Mouse (Mus musculus): Measurements from ENCODE around the gene Epm2a.
"Not testable (repeated sequence)": the region's sequence is repeated elsewhere in the genome, so short reads cannot be mapped to it uniquely, and the experiment has no call there.

Gene Epm2a

GRCm38 (mm10) chr10:11343205-11344141 lies at the start of gene Epm2a:
Gene Epm2a (plus strand): TSS chr10:11343404.
- peak; percentile 64 for DNase-seq (ENCODE audit: low read depth)

GRCm38 (mm10) chr10:11298418-11298817 lies 44.8 kb upstream of the Epm2a start:
- DNase-seq (ENCODE audit: low read depth), result no peak

- no peak for DNase-seq (ENCODE audit: low read depth)
Observed at GRCm38 (mm10) chr10:11305365-11306053, 37.7 kb upstream of the Epm2a start.

- no peak for DNase-seq (ENCODE audit: low read depth)
Observed at GRCm38 (mm10) chr10:11306054-11306367, 37.2 kb upstream of the Epm2a start.

GRCm38 (mm10) chr10:11309866-11310265 lies 33.3 kb upstream of the Epm2a start:
- no peak for DNase-seq (ENCODE audit: low read depth)

- no peak for DNase-seq (ENCODE audit: low read depth)
Observed at GRCm38 (mm10) chr10:11310481-11310880, 32.7 kb upstream of the Epm2a start.

GRCm38 (mm10) chr10:11317856-11318454 lies 25.2 kb upstream of the Epm2a start:
- DNase-seq (ENCODE audit: low read depth), result not testable (repeated sequence)

- no peak for DNase-seq (ENCODE audit: low read depth)
Observed at GRCm38 (mm10) chr10:11319446-11319970, 23.7 kb upstream of the Epm2a start.

GRCm38 (mm10) chr10:11322316-11322715 lies 20.9 kb upstream of the Epm2a start:
- DNase-seq (ENCODE audit: low read depth), result no peak

GRCm38 (mm10) chr10:11323202-11323898 lies 19.9 kb upstream of the Epm2a start:
- no peak for DNase-seq (ENCODE audit: low read depth)

- no peak for DNase-seq (ENCODE audit: low read depth)
Observed at GRCm38 (mm10) chr10:11326526-11326925, 16.7 kb upstream of the Epm2a start.

GRCm38 (mm10) chr10:11344536-11345468 lies 1.6 kb downstream of the Epm2a start:
- no peak for DNase-seq (ENCODE audit: low read depth)

- not testable (repeated sequence) for DNase-seq (ENCODE audit: low read depth)
Observed at GRCm38 (mm10) chr10:11350243-11350974, 7.2 kb downstream of the Epm2a start.

- DNase-seq (ENCODE audit: low read depth), result no peak
Observed at GRCm38 (mm10) chr10:11354609-11355008, 11.4 kb downstream of the Epm2a start.

GRCm38 (mm10) chr10:11361985-11362692 lies 18.9 kb downstream of the Epm2a start:
- DNase-seq (ENCODE audit: low read depth), result peak; percentile 22

GRCm38 (mm10) chr10:11362896-11363487 lies 19.8 kb downstream of the Epm2a start:
- no peak for DNase-seq (ENCODE audit: low read depth)

- DNase-seq (ENCODE audit: low read depth), result no peak
Observed at GRCm38 (mm10) chr10:11381302-11381701, 38.1 kb downstream of the Epm2a start.

GRCm38 (mm10) chr10:11410926-11411325 lies 67.7 kb downstream of the Epm2a start:
- no peak for DNase-seq (ENCODE audit: low read depth)

- DNase-seq (ENCODE audit: low read depth), result no peak
Observed at GRCm38 (mm10) chr10:11420071-11420470, 76.9 kb downstream of the Epm2a start.
